Mouse (Mus musculus): ENCODE measurements at regions not wholly inside any gene's neighbourhood (a gene's known extent, or its start where the extent isn't known, plus 50 kb on each side); places are given as distances from the start of the nearest gene placed in this dataset.

DNA sequence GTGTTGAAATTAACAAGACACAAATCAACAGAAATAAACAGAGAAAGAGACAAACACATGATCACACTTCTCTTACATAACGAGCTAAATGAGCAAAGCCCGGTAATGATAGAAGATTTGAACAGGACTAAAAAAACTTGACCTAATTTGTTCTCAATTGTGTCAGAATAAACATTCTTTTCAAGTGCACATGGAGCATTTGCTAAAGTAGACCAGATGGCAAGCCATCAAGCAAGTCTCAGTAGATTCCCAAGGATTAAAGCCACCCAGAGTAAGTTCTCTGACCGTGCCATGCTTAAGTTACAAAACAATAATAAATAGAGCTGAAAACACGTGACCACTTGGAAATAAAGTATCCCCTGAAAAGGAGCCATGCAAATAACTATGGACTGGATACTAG lies 269.9 kb upstream of the Mgmt start:
- no peak for TF ChIP-seq USF1 (IDR thresholded peaks at IDR 0.05; ENCODE audit: low read depth)
- TF ChIP-seq POLR2A (IDR thresholded peaks at IDR 0.05; ENCODE audit: insufficient read length, low read depth): no peak
- no peak for TF ChIP-seq MAX (IDR thresholded peaks at IDR 0.05; ENCODE audit: low read depth)
- TF ChIP-seq REST (IDR thresholded peaks at IDR 0.05; ENCODE audit: insufficient read depth, insufficient read length): no peak
- no peak for TF ChIP-seq POLR2AphosphoS2 (IDR thresholded peaks at IDR 0.05; ENCODE audit: insufficient read length, low read depth)
- no peak for TF ChIP-seq CEBPB (IDR thresholded peaks at IDR 0.05; ENCODE audit: insufficient read depth, poor library complexity, severe bottlenecking)
- TF ChIP-seq TCF12 (IDR thresholded peaks at IDR 0.05; ENCODE audit: insufficient read depth, poor library complexity, severe bottlenecking): no peak

Measured in myocyte (in vitro differentiated cells).